22 mouse cellular contexts compared by ENCODE assay signal in genomic region chr4:49662231-49662630, GRCm38 (mm10). TPM values are rescaled to one million over a fixed set of nuclear protein-coding genes. Genes with fewer than 3 reads are reported as not detected.
"Had no signal": no experiment of that assay in that cellular context is flagged by ENCODE, and none has a peak within 500 bp of the region (broad histone marks: within the 10 kb centered on the region; RNA-seq: fewer than 3 reads in every experiment).

No protein-coding gene starts in this region.

- H3K9me3 ChIP-seq: limb, embryonic 10.5 days; limb, embryonic 13.5 days; liver, embryonic 12.5 days; liver, embryonic 15.5 days; stomach, embryonic 15.5 days had no signal

- DNase-seq: kidney, adult 2 months; kidney, postnatal 25 days; liver; lung, embryonic 14.5 days; midbrain, embryonic 14.5 days; right cerebral cortex, adult 18-20 months; right cerebral cortex, postnatal 14 days; right cerebral cortex, postnatal 4 days; spleen, adult 18-20 months; thymus, postnatal 36 days had no signal

- H3K4me2 ChIP-seq: limb, embryonic 13.5 days; liver, embryonic 12.5 days; liver, embryonic 15.5 days; lung, embryonic 14.5 days; midbrain, embryonic 11.5 days; stomach, embryonic 15.5 days had no signal

- H3K27ac ChIP-seq: kidney, postnatal 0 days; limb, embryonic 10.5 days; limb, embryonic 13.5 days; liver, embryonic 12.5 days; liver, embryonic 15.5 days; stomach, embryonic 15.5 days had no signal

- H3K4me3 ChIP-seq: limb, embryonic 10.5 days; limb, embryonic 13.5 days; liver, embryonic 12.5 days; liver, embryonic 15.5 days; stomach, embryonic 15.5 days had no signal

- H3K9ac ChIP-seq: limb, embryonic 13.5 days; liver, embryonic 12.5 days; liver, embryonic 15.5 days; lung, embryonic 14.5 days; stomach, embryonic 15.5 days had no signal

- H3K4me1 ChIP-seq: liver, embryonic 12.5 days; liver, embryonic 15.5 days; stomach, embryonic 15.5 days had no signal

- ATAC-seq: intestine, postnatal 0 days; liver, embryonic 12.5 days had no signal

- H3K27me3 ChIP-seq: limb, embryonic 13.5 days; liver, embryonic 12.5 days; liver, embryonic 15.5 days; stomach, embryonic 15.5 days had no signal

RNA-seq across cellular contexts. Expression of gene Ppp3r2, which starts 19.6 kb away (rescaled TPM):
- polyA plus RNA-seq: intestine, postnatal 0 days; kidney, embryonic 14.5 days; kidney, postnatal 0 days; large intestine, adult 2 months; liver, embryonic 12.5 days; liver, embryonic 15.5 days; lung, embryonic 14.5 days; thymus, postnatal 0 days; urinary bladder, adult 2 months had no signal
